Mouse (Mus musculus) hindbrain, postnatal 0 days (tissue): ENCODE data around the gene Inppl1. TPM values are rescaled to one million over a fixed set of nuclear protein-coding genes. Genes with fewer than 3 reads are reported as not detected.

Experiments used
- ATAC-seq: fragments of 200-750 bp; cut with Nextera tagmentation; 2 replicates; pipeline ENCODE4 v1.8.0; 2017; ENCODE audit warnings: mild to moderate bottlenecking, moderate TSS enrichment, moderate library complexity
- DNase-seq: peaks from one replicate; pipeline ENCODE4 v3.0.0-alpha.2; 2015; ENCODE audit warnings: low spot score
- H3K27ac ChIP-seq: fragments of 300-500 bp; sonication (generic); 2 replicates; pipeline ENCODE4 v1.5.1; 2014; ENCODE audit warnings: mild to moderate bottlenecking
- H3K27me3 ChIP-seq: fragments of 300-500 bp; sonication (generic); 2 replicates; pipeline ENCODE4 v1.6.1; 2014; ENCODE audit warnings: low read length, mixed read lengths; ENCODE audit not compliant: insufficient read depth
- H3K36me3 ChIP-seq: fragments of 300-500 bp; sonication (generic); 2 replicates; pipeline ENCODE4 v1.6.1; 2014; ENCODE audit warnings: low read length, mixed read lengths; ENCODE audit not compliant: insufficient read depth
- H3K4me1 ChIP-seq: fragments of 300-500 bp; sonication (generic); 2 replicates; pipeline ENCODE4 v1.6.1; 2014; ENCODE audit warnings: antibody characterized with exemption, low read length, mixed read lengths; ENCODE audit not compliant: insufficient read depth
- H3K4me2 ChIP-seq: fragments of 300-500 bp; sonication (generic); 2 replicates; pipeline ENCODE4 v1.6.1; 2014; ENCODE audit warnings: low read depth, mild to moderate bottlenecking, low read length, moderate library complexity, mixed read lengths
- H3K4me3 ChIP-seq: fragments of 300-500 bp; sonication (generic); 2 replicates; pipeline ENCODE4 v1.5.1; 2014; ENCODE audit warnings: low read length
- H3K9ac ChIP-seq: fragments of 300-500 bp; sonication (generic); replicated peaks from 2 replicates; pipeline ENCODE4 v1.6.1; 2014; ENCODE audit warnings: mild to moderate bottlenecking, low read length, moderate library complexity, mixed read lengths
- H3K9me3 ChIP-seq: fragments of 300-500 bp; sonication (generic); 2 replicates; pipeline ENCODE4 v1.6.1; 2016; ENCODE audit warnings: low read length, mixed read lengths
- CTCF ChIP-seq: IDR thresholded peaks from 2 replicates; pipeline ENCODE4 v1.5.1; 2016; ENCODE audit warnings: antibody characterized with exemption, control low read depth, low read depth
- WGBS: fragments of 180-500 bp; shearing (Covaris S2); extraction: QIAGEN DNeasy Blood & Tissue Kit; methylation state at CpG from one replicate; pipeline ENCODE4 v1.1.7; 2014; 5-methylcytosine and 5-hydroxymethylcytosine counted together
- polyA plus RNA-seq: library from polyadenylated mRNA; unstranded; fragments of >200 nt; fragmentation: Nextera tagmentation; extraction: Ambion mirVana; gene quantifications from 2 replicates; pipeline ENCODE4 v1.2.1, GENCODE M21; 2015
- total RNA-seq: library from RNA; depleted of rRNA; stranded (reverse); fragments of >200 nt; gene quantifications from 2 replicates; pipeline ENCODE4 v1.2.3, GENCODE M21; 2014

Gene Inppl1
- total and polyA plus RNA-seq, 2 experiments from 2014 or later = 14.3 to 30.0 TPM

DNA sequence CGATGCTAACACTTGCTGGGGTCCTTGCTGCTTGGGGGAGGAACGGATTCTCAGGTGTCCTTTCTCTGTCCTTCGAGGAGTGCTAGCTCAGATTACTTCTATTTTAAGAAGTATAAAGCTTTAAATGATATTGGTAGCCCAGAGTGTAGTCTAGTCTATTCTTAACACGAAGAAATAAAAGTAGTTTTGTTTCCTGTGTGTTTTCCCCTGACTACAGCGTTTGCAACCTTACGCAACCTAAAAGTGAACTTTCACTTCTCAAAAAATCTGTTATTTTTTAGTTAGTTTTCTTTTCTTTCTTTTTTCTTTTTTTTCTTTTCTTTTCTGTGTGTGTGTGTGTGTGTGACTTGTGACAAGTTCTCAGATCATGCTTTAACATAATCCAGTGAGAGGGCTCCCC lies 13.7 kb upstream of the Inppl1 start:
- H3K9ac ChIP-seq = no peak overlapping the region
- H3K4me3 ChIP-seq = no peak overlapping the region
- no peak for DNase-seq
- ATAC-seq = no peak
- H3K27me3 ChIP-seq = no peaks in the 10 kb centered on the region
- no peak overlapping the region for H3K27ac ChIP-seq
- 90% methylated on average over 6 of the region's 6 CpGs for WGBS
- H3K4me1 ChIP-seq = no peaks in the 10 kb centered on the region
- H3K36me3 ChIP-seq = no peaks in the 10 kb centered on the region
- H3K4me2 ChIP-seq = no peak overlapping the region
- H3K9me3 ChIP-seq = no peaks in the 10 kb centered on the region
- TF ChIP-seq CTCF = no peak

DNA sequence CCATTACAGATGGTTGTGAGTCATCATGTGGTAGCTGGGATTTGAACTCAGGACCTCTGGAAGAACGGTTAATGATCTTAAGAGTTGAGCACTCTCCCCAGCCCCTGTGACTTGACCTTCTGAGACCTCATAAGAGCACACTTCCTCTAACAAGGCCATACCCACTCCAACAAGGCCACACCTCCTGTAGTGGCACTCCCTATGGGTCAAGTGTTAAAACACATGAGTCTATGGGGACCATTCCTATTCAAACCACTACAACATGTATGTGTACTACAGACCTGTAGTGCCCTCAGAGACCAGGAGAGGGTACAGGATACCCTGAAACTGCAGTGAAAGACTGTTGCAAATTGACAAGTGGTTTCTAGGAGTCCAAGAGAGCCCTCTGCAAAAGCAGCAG lies 9.9 kb upstream of the Inppl1 start:
- Histone ChIP-seq H3K27me3 (no peaks in the 10 kb centered on the region), H3K9me3 (no peaks in the 10 kb centered on the region), H3K4me3 (no peak overlapping the region), H3K4me1 (no peaks in the 10 kb centered on the region), H3K9ac (no peak overlapping the region), H3K36me3 (no peaks in the 10 kb centered on the region), H3K4me2 (no peak overlapping the region), H3K27ac (no peak overlapping the region)
- 94% methylated on average over 1 of the region's 1 CpGs for WGBS
- TF ChIP-seq CTCF = peak; percentile 13; the same call in 1 of the 2 replicates
- no peak for DNase-seq
- ATAC-seq = no peak

DNA sequence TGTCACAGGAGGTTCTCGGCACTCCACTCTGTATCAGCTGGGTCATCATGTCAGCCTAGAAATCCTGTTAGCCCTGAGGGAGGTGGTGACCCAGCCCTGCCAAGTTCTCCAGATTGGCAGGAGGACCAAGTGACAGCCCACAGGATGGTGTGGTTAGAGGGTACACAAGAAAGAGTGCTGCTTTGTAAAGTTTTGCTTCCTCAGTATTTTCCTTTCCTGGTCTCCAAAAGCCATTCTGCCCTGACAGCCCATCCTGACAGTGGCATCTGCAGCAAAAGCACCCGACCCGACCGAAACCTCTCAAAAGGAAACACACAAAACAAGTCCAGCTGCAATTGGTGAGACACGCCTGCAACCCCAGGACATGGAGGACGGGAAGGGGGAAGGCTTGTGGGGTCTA lies 6.2 kb upstream of the Inppl1 start:
- WGBS = 80% methylated on average over 6 of the region's 6 CpGs
- H3K9ac ChIP-seq = no peak overlapping the region
- no peaks in the 10 kb centered on the region for H3K4me1 ChIP-seq
- TF ChIP-seq CTCF = no peak
- no peak for DNase-seq
- ATAC-seq = no peak
- no peaks in the 10 kb centered on the region for H3K36me3 ChIP-seq
- no peaks in the 10 kb centered on the region for H3K27me3 ChIP-seq
- no peak overlapping the region for H3K27ac ChIP-seq
- no peak overlapping the region for H3K4me3 ChIP-seq
- no peak overlapping the region for H3K4me2 ChIP-seq
- no peaks in the 10 kb centered on the region for H3K9me3 ChIP-seq

DNA sequence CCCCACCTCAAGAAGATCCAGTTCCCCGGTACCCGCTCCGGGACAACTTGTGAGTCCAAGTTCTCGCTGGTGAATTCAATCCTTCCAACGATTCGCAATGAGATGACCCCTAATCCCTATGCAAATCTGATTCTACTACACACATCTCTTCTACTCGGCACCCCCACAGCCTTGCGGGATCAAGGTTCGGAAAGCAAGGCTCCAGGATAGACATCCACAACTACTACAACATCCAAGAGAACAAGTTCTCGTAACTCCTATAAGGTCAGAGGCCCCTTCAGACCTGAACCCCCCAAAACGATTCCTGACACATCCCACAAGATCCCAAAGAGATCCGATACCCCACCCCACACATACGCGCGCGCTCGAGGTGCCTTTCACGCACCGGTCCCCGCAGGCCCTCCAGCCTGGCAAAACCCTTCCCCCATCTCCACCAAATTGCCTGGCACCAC lies 849 bp downstream of the Inppl1 start:
- H3K27me3 ChIP-seq = no peaks in the 10 kb centered on the region; the same call in 1 of the 2 replicates
- TF ChIP-seq CTCF = no peak
- peak overlapping the region; percentile 99 for H3K4me2 ChIP-seq
- ATAC-seq (peak; percentile 11; the same call in 1 of the 2 replicates), DNase-seq (no peak)
- H3K27ac ChIP-seq = peak overlapping the region; percentile 89
- no peaks in the 10 kb centered on the region for H3K9me3 ChIP-seq
- H3K9ac ChIP-seq = peak overlapping the region; percentile 70
- H3K4me1 ChIP-seq = no peaks in the 10 kb centered on the region
- WGBS = under 1% methylated on average over 20 of the region's 20 CpGs
- no peaks in the 10 kb centered on the region for H3K36me3 ChIP-seq
- H3K4me3 ChIP-seq = peak overlapping the region; percentile 67

DNA sequence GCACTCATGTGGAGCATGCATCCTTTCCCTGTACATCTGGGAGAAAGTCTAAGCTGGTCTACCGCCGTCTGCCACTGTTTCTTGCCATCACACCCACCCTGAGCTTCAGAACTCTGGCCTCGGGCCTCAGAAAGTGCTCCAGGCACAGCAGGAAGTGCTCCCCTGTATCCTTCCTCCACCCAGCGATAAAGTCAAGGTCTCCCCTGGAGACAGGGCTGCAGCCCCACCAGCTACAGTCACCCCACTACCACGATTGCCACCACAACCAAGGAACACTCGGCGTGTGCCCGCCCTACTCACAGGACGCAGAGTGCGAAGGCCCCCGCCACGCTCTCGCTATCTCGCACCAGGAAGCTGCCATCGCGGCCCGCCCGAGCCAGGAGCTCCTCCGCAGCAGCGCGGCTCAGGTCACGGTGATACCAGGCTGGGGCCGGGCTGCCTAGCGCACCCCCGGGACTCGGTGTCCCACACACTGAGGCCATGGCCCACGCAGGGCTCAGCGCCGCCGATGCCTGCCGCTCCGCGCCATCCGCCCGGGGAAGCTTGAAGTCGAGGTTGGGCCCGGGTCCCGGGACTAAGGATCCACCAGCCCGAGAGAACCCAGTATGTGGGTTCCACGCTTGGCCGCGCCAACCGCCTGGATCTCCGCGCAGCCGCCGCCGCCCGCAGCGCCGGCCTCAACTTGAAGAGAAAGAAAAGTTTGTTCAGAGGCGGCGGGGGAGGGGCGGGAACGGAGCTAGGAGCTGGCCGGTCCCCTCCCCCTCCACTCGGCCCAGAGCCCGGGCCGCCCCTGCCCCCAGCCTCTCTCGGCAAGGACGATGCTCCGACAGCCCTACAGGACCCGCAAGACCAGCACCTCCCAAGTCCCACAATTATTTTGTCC lies 1.5 kb downstream of the Inppl1 start:
- DNase-seq = peak; percentile 73
- no peaks in the 10 kb centered on the region for H3K4me1 ChIP-seq
- peaks cover 2% of the 10 kb centered on the region; the same call in 1 of the 2 replicates for H3K36me3 ChIP-seq
- H3K4me2 ChIP-seq = peak overlapping the region; percentile 99
- no peaks in the 10 kb centered on the region; the same call in 1 of the 2 replicates for H3K27me3 ChIP-seq
- peak overlapping the region; percentile 67 for H3K4me3 ChIP-seq
- H3K9me3 ChIP-seq = no peaks in the 10 kb centered on the region
- peak; percentile 70 for ATAC-seq
- under 1% methylated on average over 63 of the region's 63 CpGs for WGBS
- peak overlapping the region; percentile 89 for H3K27ac ChIP-seq
- TF ChIP-seq CTCF = no peak
- peak overlapping the region; percentile 70 for H3K9ac ChIP-seq

DNA sequence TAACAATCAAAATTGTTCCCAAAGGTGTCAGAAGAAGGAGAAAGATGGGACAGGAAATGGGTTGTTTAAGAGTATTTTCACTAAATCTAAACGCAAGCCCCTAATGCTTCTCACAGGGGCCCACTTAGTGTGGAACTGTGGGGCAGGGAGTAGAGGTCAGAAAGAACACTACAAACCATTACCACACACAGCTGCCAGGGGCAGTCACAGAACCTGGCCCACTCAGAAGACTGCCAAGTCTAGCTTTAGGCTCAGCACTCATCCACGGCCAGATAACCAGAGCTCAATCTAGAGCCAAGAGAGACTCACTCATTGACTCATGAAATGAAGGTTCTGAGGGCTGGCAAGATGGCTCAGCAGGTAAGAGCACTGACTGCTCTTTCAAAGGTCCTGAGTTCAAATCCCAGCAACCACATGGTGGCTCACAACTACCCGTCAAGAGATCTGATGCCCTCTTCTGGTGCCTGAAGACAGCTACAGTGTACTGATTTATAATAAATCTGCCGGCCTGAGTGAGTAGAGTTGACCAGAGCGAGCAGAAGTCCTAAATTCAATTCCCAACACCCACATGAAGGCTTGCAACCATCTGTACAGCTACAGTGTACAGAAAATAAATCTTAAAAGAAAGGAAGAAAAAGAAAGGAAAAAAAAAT lies 2.4 kb downstream of the Inppl1 start:
- ATAC-seq = no peak
- no peaks in the 10 kb centered on the region; the same call in 1 of the 2 replicates for H3K27me3 ChIP-seq
- DNase-seq = no peak
- H3K9me3 ChIP-seq = no peaks in the 10 kb centered on the region
- H3K4me2 ChIP-seq = peak overlapping the region; percentile 99
- no peaks in the 10 kb centered on the region for H3K4me1 ChIP-seq
- peaks cover 4% of the 10 kb centered on the region for H3K36me3 ChIP-seq
- peak overlapping the region; percentile 67 for H3K4me3 ChIP-seq
- 51% methylated on average over 5 of the region's 5 CpGs for WGBS
- H3K27ac ChIP-seq = peak overlapping the region; percentile 89; the same call in 1 of the 2 replicates
- peak overlapping the region; percentile 70; the same call in 1 of the 2 replicates for H3K9ac ChIP-seq
- peak; percentile 35; the same call in 1 of the 2 replicates for TF ChIP-seq CTCF
